Mouse (Mus musculus) embryo, embryonic 11.5 days (tissue): ENCODE results near the gene Ikzf1.

Experiments
- DNase-seq: peaks from one replicate; pipeline ENCODE4 v3.0.0-alpha.2; 2012; ENCODE audit warnings: low read depth, low spot score

Ikzf1 gene

GRCm38 (mm10) chr11:11765414-11765813 is 80.6 kb downstream of the Ikzf1 start:
- DNase-seq, result no peak

GRCm38 (mm10) chr11:11766105-11766504 is 81.3 kb downstream of the Ikzf1 start:
- DNase-seq, result no peak

- no peak for DNase-seq
Observed at GRCm38 (mm10) chr11:11766736-11767135, 81.9 kb downstream of the Ikzf1 start.

- DNase-seq, result no peak
Observed at GRCm38 (mm10) chr11:11768057-11768456, 83.3 kb downstream of the Ikzf1 start.

- DNase-seq, result no peak
Observed at GRCm38 (mm10) chr11:11769281-11769680, 84.5 kb downstream of the Ikzf1 start.

GRCm38 (mm10) chr11:11770691-11771090 is 85.9 kb downstream of the Ikzf1 start:
- no peak for DNase-seq

GRCm38 (mm10) chr11:11772196-11772595 is 87.4 kb downstream of the Ikzf1 start:
- DNase-seq, result no peak

- DNase-seq, result no peak
Observed at GRCm38 (mm10) chr11:11774384-11774783, 89.6 kb downstream of the Ikzf1 start.

- no peak for DNase-seq
Observed at GRCm38 (mm10) chr11:11774893-11775292, 90.1 kb downstream of the Ikzf1 start.

GRCm38 (mm10) chr11:11776071-11776821 is 91.4 kb downstream of the Ikzf1 start:
- DNase-seq, result no peak

- no peak for DNase-seq
Observed at GRCm38 (mm10) chr11:11776822-11777174, 92.0 kb downstream of the Ikzf1 start.

GRCm38 (mm10) chr11:11777246-11777645 is 92.4 kb downstream of the Ikzf1 start:
- no peak for DNase-seq

- DNase-seq, result no peak
Observed at GRCm38 (mm10) chr11:11777796-11778195, 93.0 kb downstream of the Ikzf1 start.

- DNase-seq, result no peak
Observed at GRCm38 (mm10) chr11:11778345-11778744, 93.5 kb downstream of the Ikzf1 start.

GRCm38 (mm10) chr11:11781728-11782127 is 96.9 kb downstream of the Ikzf1 start:
- no peak for DNase-seq

GRCm38 (mm10) chr11:11785457-11785856 is 100.7 kb downstream of the Ikzf1 start:
- no peak for DNase-seq

GRCm38 (mm10) chr11:11788521-11788974 is 103.7 kb downstream of the Ikzf1 start:
- DNase-seq, result peak; percentile 77

- DNase-seq, result no peak
Observed at GRCm38 (mm10) chr11:11794626-11795025, 109.8 kb downstream of the Ikzf1 start.

GRCm38 (mm10) chr11:11798690-11799089 is 113.9 kb downstream of the Ikzf1 start:
- DNase-seq, result no peak

GRCm38 (mm10) chr11:11800304-11800703 is 115.5 kb downstream of the Ikzf1 start:
- DNase-seq, result no peak

GRCm38 (mm10) chr11:11801067-11801466 is 116.3 kb downstream of the Ikzf1 start:
- DNase-seq, result no peak

GRCm38 (mm10) chr11:11804421-11804820 is 119.6 kb downstream of the Ikzf1 start:
- DNase-seq, result no peak

GRCm38 (mm10) chr11:11805951-11806350 is 121.1 kb downstream of the Ikzf1 start:
- DNase-seq, result no peak
